Mouse (Mus musculus): ENCODE measurements around the gene Cab39. TPM values are rescaled to one million over a fixed set of nuclear protein-coding genes. Genes with fewer than 3 reads are reported as not detected.

Cab39 gene
- polyA plus RNA-seq, 1 experiment, result 72.7 TPM

GRCm38 (mm10) chr1:85758969-85759293 lies 34.3 kb upstream of the Cab39 start:
- H3K4me3 ChIP-seq (ENCODE audit: insufficient read depth, low read length), result no peak overlapping the region
- H3K27ac ChIP-seq (ENCODE audit: insufficient read depth, low read length), result no peak overlapping the region
- no peak for TF ChIP-seq POLR2A (IDR thresholded peaks at IDR 0.05; ENCODE audit: low read depth, low read length)
- no peak for TF ChIP-seq CTCF (IDR thresholded peaks at IDR 0.05; ENCODE audit: borderline replicate concordance, insufficient read depth, low read length)
- H3K4me1 ChIP-seq (ENCODE audit: control insufficient read depth, insufficient read depth, low read length), result no peaks in the 10 kb centered on the region

- Histone ChIP-seq H3K4me3 (ENCODE audit: insufficient read depth, low read length) (no peak overlapping the region), H3K27ac (ENCODE audit: insufficient read depth, low read length) (no peak overlapping the region), H3K4me1 (ENCODE audit: control insufficient read depth, insufficient read depth, low read length) (no peaks in the 10 kb centered on the region)
- TF ChIP-seq CTCF (IDR thresholded peaks at IDR 0.05; ENCODE audit: borderline replicate concordance, insufficient read depth, low read length) (no peak), POLR2A (IDR thresholded peaks at IDR 0.05; ENCODE audit: low read depth, low read length) (no peak)
Observed at GRCm38 (mm10) chr1:85761665-85762064, 31.6 kb upstream of the Cab39 start.

GRCm38 (mm10) chr1:85763386-85763785 lies 29.9 kb upstream of the Cab39 start:
- H3K27ac ChIP-seq (ENCODE audit: insufficient read depth, low read length), result no peak overlapping the region
- H3K4me3 ChIP-seq (ENCODE audit: insufficient read depth, low read length), result no peak overlapping the region
- H3K4me1 ChIP-seq (ENCODE audit: control insufficient read depth, insufficient read depth, low read length), result no peaks in the 10 kb centered on the region
- TF ChIP-seq POLR2A (IDR thresholded peaks at IDR 0.05; ENCODE audit: low read depth, low read length) (no peak), CTCF (IDR thresholded peaks at IDR 0.05; ENCODE audit: borderline replicate concordance, insufficient read depth, low read length) (no peak)

GRCm38 (mm10) chr1:85764291-85764690 lies 28.9 kb upstream of the Cab39 start:
- TF ChIP-seq CTCF (IDR thresholded peaks at IDR 0.05; ENCODE audit: borderline replicate concordance, insufficient read depth, low read length), result no peak
- Histone ChIP-seq H3K4me3 (ENCODE audit: insufficient read depth, low read length) (no peak overlapping the region), H3K4me1 (ENCODE audit: control insufficient read depth, insufficient read depth, low read length) (no peaks in the 10 kb centered on the region), H3K27ac (ENCODE audit: insufficient read depth, low read length) (no peak overlapping the region)

GRCm38 (mm10) chr1:85766120-85766519 lies 27.1 kb upstream of the Cab39 start:
- no peak overlapping the region for H3K27ac ChIP-seq (ENCODE audit: insufficient read depth, low read length)
- no peaks in the 10 kb centered on the region for H3K4me1 ChIP-seq (ENCODE audit: control insufficient read depth, insufficient read depth, low read length)
- H3K4me3 ChIP-seq (ENCODE audit: insufficient read depth, low read length), result no peak overlapping the region
- TF ChIP-seq CTCF (IDR thresholded peaks at IDR 0.05; ENCODE audit: borderline replicate concordance, insufficient read depth, low read length) (no peak), POLR2A (IDR thresholded peaks at IDR 0.05; ENCODE audit: low read depth, low read length) (no peak)

- Histone ChIP-seq H3K4me1 (ENCODE audit: control insufficient read depth, insufficient read depth, low read length) (no peaks in the 10 kb centered on the region), H3K4me3 (ENCODE audit: insufficient read depth, low read length) (no peak overlapping the region), H3K27ac (ENCODE audit: insufficient read depth, low read length) (no peak overlapping the region)
- TF ChIP-seq CTCF (IDR thresholded peaks at IDR 0.05; ENCODE audit: borderline replicate concordance, insufficient read depth, low read length) (no peak), POLR2A (IDR thresholded peaks at IDR 0.05; ENCODE audit: low read depth, low read length) (no peak)
Observed at GRCm38 (mm10) chr1:85767754-85768153, 25.5 kb upstream of the Cab39 start.

GRCm38 (mm10) chr1:85771976-85772375 lies 21.3 kb upstream of the Cab39 start:
- Histone ChIP-seq H3K4me1 (ENCODE audit: control insufficient read depth, insufficient read depth, low read length) (no peaks in the 10 kb centered on the region), H3K27ac (ENCODE audit: insufficient read depth, low read length) (no peak overlapping the region), H3K4me3 (ENCODE audit: insufficient read depth, low read length) (no peak overlapping the region)
- TF ChIP-seq POLR2A (IDR thresholded peaks at IDR 0.05; ENCODE audit: low read depth, low read length), result no peak
- TF ChIP-seq CTCF (IDR thresholded peaks at IDR 0.05; ENCODE audit: borderline replicate concordance, insufficient read depth, low read length), result no peak

- Histone ChIP-seq H3K27ac (ENCODE audit: insufficient read depth, low read length) (no peak overlapping the region), H3K4me1 (ENCODE audit: control insufficient read depth, insufficient read depth, low read length) (no peaks in the 10 kb centered on the region), H3K4me3 (ENCODE audit: insufficient read depth, low read length) (no peak overlapping the region)
- no peak for TF ChIP-seq CTCF (IDR thresholded peaks at IDR 0.05; ENCODE audit: borderline replicate concordance, insufficient read depth, low read length)
- TF ChIP-seq POLR2A (IDR thresholded peaks at IDR 0.05; ENCODE audit: low read depth, low read length), result no peak
Observed at GRCm38 (mm10) chr1:85775136-85775535, 18.1 kb upstream of the Cab39 start.

GRCm38 (mm10) chr1:85776154-85776553 lies 17.1 kb upstream of the Cab39 start:
- Histone ChIP-seq H3K27ac (ENCODE audit: insufficient read depth, low read length) (no peak overlapping the region), H3K4me3 (ENCODE audit: insufficient read depth, low read length) (no peak overlapping the region), H3K4me1 (ENCODE audit: control insufficient read depth, insufficient read depth, low read length) (no peaks in the 10 kb centered on the region)
- TF ChIP-seq CTCF (IDR thresholded peaks at IDR 0.05; ENCODE audit: borderline replicate concordance, insufficient read depth, low read length) (no peak), POLR2A (IDR thresholded peaks at IDR 0.05; ENCODE audit: low read depth, low read length) (no peak)

- TF ChIP-seq POLR2A (IDR thresholded peaks at IDR 0.05; ENCODE audit: low read depth, low read length) (no peak), CTCF (IDR thresholded peaks at IDR 0.05; ENCODE audit: borderline replicate concordance, insufficient read depth, low read length) (no peak)
- no peak within 1 kb of the TSS for H3K27ac ChIP-seq (ENCODE audit: insufficient read depth, low read length)
- H3K4me3 ChIP-seq (ENCODE audit: insufficient read depth, low read length), result no peak within 1 kb of the TSS
- H3K4me1 ChIP-seq (ENCODE audit: control insufficient read depth, insufficient read depth, low read length), result no peaks in the 10 kb centered on the region
Observed at GRCm38 (mm10) chr1:85778436-85778835, 14.8 kb upstream of the Cab39 start, which contains the start of gene A630001G21Rik. Gene A630001G21Rik, minus strand, starts transcription at chr1:85778643.

GRCm38 (mm10) chr1:85779012-85779411 lies 14.2 kb upstream of the Cab39 start:
- TF ChIP-seq CTCF (IDR thresholded peaks at IDR 0.05; ENCODE audit: borderline replicate concordance, insufficient read depth, low read length), result no peak
- H3K4me3 ChIP-seq (ENCODE audit: insufficient read depth, low read length), result no peak overlapping the region
- no peak overlapping the region for H3K27ac ChIP-seq (ENCODE audit: insufficient read depth, low read length)
- H3K4me1 ChIP-seq (ENCODE audit: control insufficient read depth, insufficient read depth, low read length), result no peaks in the 10 kb centered on the region
